ENCODE assay signal across 16 mouse cellular contexts in the genomic region with DNA sequence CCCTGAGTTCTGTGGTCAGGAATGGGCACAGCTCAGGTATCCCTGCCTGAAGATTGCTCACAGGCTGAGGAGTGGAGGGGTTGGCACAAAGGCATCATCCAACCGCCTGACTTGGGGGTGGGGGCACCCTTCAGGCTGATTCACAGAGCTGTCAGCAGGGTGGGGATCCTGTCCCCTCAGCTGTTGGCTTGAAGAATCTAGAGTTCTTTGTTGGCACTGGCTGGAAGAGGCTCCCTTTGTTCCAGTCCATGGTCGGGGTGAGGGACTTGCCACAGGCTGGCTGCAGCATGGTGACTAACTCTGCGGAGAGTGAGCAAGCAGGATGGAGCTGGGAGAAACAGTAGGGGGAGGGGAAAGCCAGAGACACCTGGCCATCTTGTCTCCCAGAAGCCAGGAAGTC. TPM values are rescaled to one million over a fixed set of nuclear protein-coding genes. Genes with fewer than 3 reads are reported as not detected.
DNase-seq lines count a peak whose midpoint lies in the region; ATAC-seq and TF ChIP-seq lines count a peak whose summit lies in the region.
"Had no signal": no experiment of that assay in that cellular context is flagged by ENCODE, and none has a peak within 500 bp of the region (broad histone marks: within the 10 kb centered on the region; RNA-seq: fewer than 3 reads in every experiment).

No protein-coding gene starts in this region.

- no peaks in the 10 kb centered on the region; the same call in 1 of the 2 replicates for H3K27me3 ChIP-seq in midbrain, embryonic 10.5 days (ENCODE audit: low read depth, poor library complexity, severe bottlenecking)
- H3K27me3 ChIP-seq in midbrain, postnatal 0 days (ENCODE audit: insufficient read depth, low read length), result no peaks in the 10 kb centered on the region
- no peaks in the 10 kb centered on the region for H3K27me3 ChIP-seq in embryonic facial prominence, embryonic 11.5 days (ENCODE audit: control insufficient read depth, insufficient read depth, low read length)
- no peaks in the 10 kb centered on the region for H3K27me3 ChIP-seq in hindbrain, postnatal 0 days (ENCODE audit: insufficient read depth, low read length)
- H3K27me3 ChIP-seq: CH12.LX; limb, embryonic 12.5 days; liver, embryonic 15.5 days had no signal

- peak overlapping the region; percentile 68 for H3K27ac ChIP-seq in midbrain, embryonic 10.5 days (replicated peaks)
- H3K27ac ChIP-seq in midbrain, postnatal 0 days (ENCODE audit: low read depth, low read length), result no peak overlapping the region
- no peak overlapping the region for H3K27ac ChIP-seq in embryonic facial prominence, embryonic 11.5 days (replicated peaks; ENCODE audit: low read depth, low read length)
- no peak overlapping the region for H3K27ac ChIP-seq in hindbrain, postnatal 0 days
- H3K27ac ChIP-seq: limb, embryonic 12.5 days; liver, embryonic 15.5 days had no signal

- no peak for ATAC-seq in midbrain, postnatal 0 days (ENCODE audit: low FRiP score)
- no peak for ATAC-seq in embryonic facial prominence, embryonic 11.5 days (replicated peaks; ENCODE audit: insufficient number of reproducible peaks, low FRiP score, low TSS enrichment, low read depth)
- 0 out of 2 replicates have a peak, but pooled peaks have one; percentile 29 for ATAC-seq in hindbrain, postnatal 0 days
- no peak for ATAC-seq in inflammation-experienced regulatory T-cells, adult 6 months

- no peak overlapping the region for H3K4me3 ChIP-seq in midbrain, embryonic 10.5 days
- no peak overlapping the region for H3K4me3 ChIP-seq in midbrain, postnatal 0 days (ENCODE audit: low read depth, low read length)
- no peak overlapping the region for H3K4me3 ChIP-seq in embryonic facial prominence, embryonic 11.5 days (ENCODE audit: low read depth, low read length)
- H3K4me3 ChIP-seq in hindbrain, postnatal 0 days (ENCODE audit: low read length), result no peak overlapping the region
- H3K4me3 ChIP-seq: limb, embryonic 12.5 days; liver, embryonic 15.5 days had no signal

- no peaks in the 10 kb centered on the region for H3K9me3 ChIP-seq in midbrain, embryonic 10.5 days (replicated peaks)
- no peaks in the 10 kb centered on the region for H3K9me3 ChIP-seq in midbrain, postnatal 0 days (ENCODE audit: low read length)
- H3K9me3 ChIP-seq in embryonic facial prominence, embryonic 11.5 days (replicated peaks; ENCODE audit: control insufficient read depth, low read length), result no peaks in the 10 kb centered on the region
- no peaks in the 10 kb centered on the region for H3K9me3 ChIP-seq in hindbrain, postnatal 0 days (ENCODE audit: low read length)
- H3K9me3 ChIP-seq: limb, embryonic 12.5 days; liver, embryonic 15.5 days had no signal

- H3K36me3 ChIP-seq in midbrain, embryonic 10.5 days, result no peaks in the 10 kb centered on the region
- no peaks in the 10 kb centered on the region for H3K36me3 ChIP-seq in midbrain, postnatal 0 days (ENCODE audit: insufficient read depth, low read length)
- no peaks in the 10 kb centered on the region for H3K36me3 ChIP-seq in embryonic facial prominence, embryonic 11.5 days (replicated peaks; ENCODE audit: control insufficient read depth, insufficient read depth, low read depth, low read length)
- no peaks in the 10 kb centered on the region for H3K36me3 ChIP-seq in hindbrain, postnatal 0 days (ENCODE audit: insufficient read depth, low read length)
- H3K36me3 ChIP-seq: limb, embryonic 12.5 days; liver, embryonic 15.5 days had no signal

- no peak overlapping the region for H3K9ac ChIP-seq in midbrain, postnatal 0 days (replicated peaks; ENCODE audit: low read length, poor library complexity, severe bottlenecking)
- 0 out of 2 replicates have a peak overlapping the region, but pooled peaks have one; percentile 9 for H3K9ac ChIP-seq in embryonic facial prominence, embryonic 11.5 days (replicated peaks; ENCODE audit: low read length)
- H3K9ac ChIP-seq in hindbrain, postnatal 0 days (replicated peaks; ENCODE audit: low read length), result no peak overlapping the region
- H3K9ac ChIP-seq: limb, embryonic 12.5 days; liver, embryonic 15.5 days had no signal

- peaks cover 28% of the 10 kb centered on the region for H3K4me1 ChIP-seq in midbrain, embryonic 10.5 days
- no peaks in the 10 kb centered on the region for H3K4me1 ChIP-seq in midbrain, postnatal 0 days (ENCODE audit: insufficient read depth, low read length)
- no peaks in the 10 kb centered on the region for H3K4me1 ChIP-seq in embryonic facial prominence, embryonic 11.5 days (ENCODE audit: control insufficient read depth, insufficient read depth, low read length)
- H3K4me1 ChIP-seq in hindbrain, postnatal 0 days (ENCODE audit: insufficient read depth, low read length), result no peaks in the 10 kb centered on the region
- H3K4me1 ChIP-seq: liver, embryonic 15.5 days had no signal

- no peak for DNase-seq in midbrain, embryonic 10.5 days (ENCODE audit: low spot score)
- no peak for DNase-seq in midbrain, postnatal 0 days (ENCODE audit: low spot score)
- DNase-seq in Muller cell, postnatal 12 days (ENCODE audit: inconsistent ontology term), result peak; percentile 87
- DNase-seq in embryonic facial prominence, embryonic 11.5 days (ENCODE audit: low spot score), result no peak
- no peak for DNase-seq in hindbrain, postnatal 0 days (ENCODE audit: low spot score)
- no peak for DNase-seq in lung, postnatal 10 days
- no peak for DNase-seq in gastrocnemius, postnatal 10 days
- DNase-seq: adrenal gland, adult 2 months; heart, adult 18-20 months; kidney, postnatal 36 days; layer of hippocampus, postnatal 36 days; midbrain, embryonic 14.5 days had no signal

- TF ChIP-seq CTCF in midbrain, postnatal 0 days (IDR thresholded peaks at IDR 0.05), result no peak
- no peak for TF ChIP-seq CTCF in hindbrain, postnatal 0 days (IDR thresholded peaks at IDR 0.05; ENCODE audit: low read depth)

- WGBS in midbrain, embryonic 10.5 days, result 33% methylated on average over 3 of the region's 3 CpGs
- 23% methylated on average over 3 of the region's 3 CpGs for WGBS in midbrain, postnatal 0 days
- 39% methylated on average over 3 of the region's 3 CpGs for WGBS in embryonic facial prominence, embryonic 11.5 days
- WGBS in hindbrain, postnatal 0 days, result 24% methylated on average over 3 of the region's 3 CpGs

- H3K4me2 ChIP-seq in midbrain, postnatal 0 days (ENCODE audit: low read depth, low read length, poor library complexity, severe bottlenecking), result no peak overlapping the region
- no peak overlapping the region for H3K4me2 ChIP-seq in embryonic facial prominence, embryonic 11.5 days (ENCODE audit: low read depth, low read length)
- no peak overlapping the region for H3K4me2 ChIP-seq in hindbrain, postnatal 0 days (ENCODE audit: low read depth, low read length)
- H3K4me2 ChIP-seq: limb, embryonic 12.5 days; liver, embryonic 15.5 days had no signal

RNA-seq across cellular contexts. Expression of a gene that starts 11.1 kb away (rescaled TPM):
- 0.15 and 0.30 TPM in 2 replicates for polyA plus RNA-seq in midbrain, embryonic 10.5 days (2016; fragmentation: Nextera tagmentation; extraction: Ambion mirVana)
- 2.7 TPM in 1 of 2 replicates, not detected in the other for total RNA-seq in midbrain, postnatal 0 days (2014; rRNA removed)
- polyA plus RNA-seq in midbrain, postnatal 0 days (2015; fragmentation: Nextera tagmentation; extraction: Ambion mirVana), result 0.55 and 0.83 TPM in 2 replicates
- 0.56 TPM in 1 of 2 replicates, not detected in the other for polyA plus RNA-seq in embryonic facial prominence, embryonic 11.5 days (2014; fragmentation: Nextera tagmentation; extraction: Ambion mirVana)
- total RNA-seq in hindbrain, postnatal 0 days (2014; rRNA removed), result 0.58 and 1.8 TPM in 2 replicates
- polyA plus RNA-seq in hindbrain, postnatal 0 days (2015; fragmentation: Nextera tagmentation; extraction: Ambion mirVana), result 0.71 and 1.2 TPM in 2 replicates
- not detected for polyA plus RNA-seq in inflammation-experienced regulatory T-cells, adult 6 months (2017; shearing (Covaris generic))
- not detected for total RNA-seq in gastrocnemius, postnatal 10 days (2021)
- total RNA-seq: adrenal gland, adult 2 months had no signal
- polyA plus RNA-seq: adrenal gland, adult 2 months; limb, embryonic 12.5 days had no signal

RNA-seq across cellular contexts. Expression of a gene that starts 39.5 kb away (rescaled TPM):
- polyA plus RNA-seq in midbrain, embryonic 10.5 days (2016; fragmentation: Nextera tagmentation; extraction: Ambion mirVana), result 26.3 and 30.9 TPM in 2 replicates
- 7.9 and 9.6 TPM in 2 replicates for total RNA-seq in midbrain, postnatal 0 days (2014; rRNA removed)
- 4.5 and 5.7 TPM in 2 replicates for polyA plus RNA-seq in midbrain, postnatal 0 days (2015; fragmentation: Nextera tagmentation; extraction: Ambion mirVana)
- polyA plus RNA-seq in embryonic facial prominence, embryonic 11.5 days (2014; fragmentation: Nextera tagmentation; extraction: Ambion mirVana), result 39.9 and 44.5 TPM in 2 replicates
- 7.2 and 13.1 TPM in 2 replicates for total RNA-seq in hindbrain, postnatal 0 days (2014; rRNA removed)
- 7.4 and 7.8 TPM in 2 replicates for polyA plus RNA-seq in hindbrain, postnatal 0 days (2015; fragmentation: Nextera tagmentation; extraction: Ambion mirVana)
- under 1 TPM in 1 of 3 experiments, not detected in 2; 0.54 TPM for polyA plus RNA-seq in inflammation-experienced regulatory T-cells, adult 6 months (2017; shearing (Covaris generic))
- total RNA-seq in gastrocnemius, postnatal 10 days (2021), result 10 to 100 TPM; 16.6 to 16.7 TPM
